8 mouse cellular contexts compared by ENCODE assay signal in genomic region chr7:145102216-145102615, GRCm38 (mm10).
DNase-seq lines count a peak whose midpoint lies in the region; ATAC-seq and TF ChIP-seq lines count a peak whose summit lies in the region.
"Had no signal": no experiment of that assay in that cellular context is flagged by ENCODE, and none has a peak within 500 bp of the region (broad histone marks: within the 10 kb centered on the region; RNA-seq: fewer than 3 reads in every experiment).

No protein-coding gene starts in this region.

- 31% methylated on average over 6 of the region's 6 CpGs for WGBS in hindbrain, postnatal 0 days

- H3K9me3 ChIP-seq in hindbrain, postnatal 0 days (ENCODE audit: low read length): no peaks in the 10 kb centered on the region
- H3K9me3 ChIP-seq: neural tube, embryonic 12.5 days had no signal

- no peaks in the 10 kb centered on the region for H3K36me3 ChIP-seq in hindbrain, postnatal 0 days (ENCODE audit: insufficient read depth, low read length)
- H3K36me3 ChIP-seq: neural tube, embryonic 12.5 days had no signal

- no peak overlapping the region for H3K4me3 ChIP-seq in hindbrain, postnatal 0 days (ENCODE audit: low read length)
- H3K4me3 ChIP-seq: neural tube, embryonic 12.5 days had no signal

- TF ChIP-seq CTCF in hindbrain, postnatal 0 days (IDR thresholded peaks at IDR 0.05; ENCODE audit: low read depth): no peak

- H3K27me3 ChIP-seq in hindbrain, postnatal 0 days (ENCODE audit: insufficient read depth, low read length): no peaks in the 10 kb centered on the region
- H3K27me3 ChIP-seq: neural tube, embryonic 12.5 days had no signal

- 0 out of 2 replicates have a peak, but pooled peaks cover 3% of the 10 kb centered on the region for H3K4me1 ChIP-seq in hindbrain, postnatal 0 days (ENCODE audit: insufficient read depth, low read length)
- H3K4me1 ChIP-seq: neural tube, embryonic 12.5 days had no signal

- peak overlapping the region; percentile 4; the same call in 1 of the 2 replicates for H3K27ac ChIP-seq in hindbrain, postnatal 0 days
- H3K27ac ChIP-seq: neural tube, embryonic 12.5 days had no signal

- no peak overlapping the region for H3K4me2 ChIP-seq in hindbrain, postnatal 0 days (ENCODE audit: low read depth, low read length)
- H3K4me2 ChIP-seq: neural tube, embryonic 12.5 days had no signal

- intact Hi-C loops in left cerebral cortex, postnatal 25 days (cut with DNase I): no loop called here
- intact Hi-C loops in gastrocnemius, postnatal 14 days (cut with DNase I; ENCODE audit: low total_unique reads): no loop called here

- peak; percentile 92 for ATAC-seq in hindbrain, postnatal 0 days

- H3K9ac ChIP-seq in hindbrain, postnatal 0 days (replicated peaks; ENCODE audit: low read length): no peak overlapping the region
- H3K9ac ChIP-seq: neural tube, embryonic 12.5 days had no signal

- peak; percentile 20 to 48 for DNase-seq in left cerebral cortex, postnatal 25 days (ENCODE audit: low spot score in 2 of 2)
- no peak for DNase-seq in left cerebral cortex, adult 18-20 months (ENCODE audit: low spot score in 2 of 2)
- DNase-seq in gastrocnemius, postnatal 14 days: peak; percentile 81
- peak; percentile 86 for DNase-seq in hindbrain, postnatal 0 days (ENCODE audit: low spot score)
- peak; percentile 48 to 70 for DNase-seq in lung, adult 18-20 months
- no peak for DNase-seq in neural tube, embryonic 10.5 days (ENCODE audit: extremely low spot score, low spot score)
- no peak for DNase-seq in thymus, postnatal 0 days (ENCODE audit: low spot score)

Comparison
In these comparisons a context has a peak if more than half of its experiments do, and no peak if none do; other contexts are left out.
1. DNase-seq: peak in left cerebral cortex, postnatal 25 days (2 of 2), gastrocnemius, postnatal 14 days (single experiment), hindbrain, postnatal 0 days (single experiment) and lung, adult 18-20 months (2 of 2); none in left cerebral cortex, adult 18-20 months (0 of 2), neural tube, embryonic 10.5 days (single experiment) and thymus, postnatal 0 days (single experiment).